Mouse (Mus musculus) G1E (cell line): ENCODE data around the gene Acr. TPM values are rescaled to one million over a fixed set of nuclear protein-coding genes. Genes with fewer than 3 reads are reported as not detected.

ENCODE experiments used
- ATAC-seq: 2 replicates; pipeline ENCODE4 v1.8.0; 2016; ENCODE audit warnings: mild to moderate bottlenecking; ENCODE audit not compliant: insufficient number of reproducible peaks, poor library complexity, low FRiP score, severe bottlenecking; ENCODE audit errors: extremely low read depth
- DNase-seq: peaks from one replicate; pipeline ENCODE4 v3.0.0; 2012; ENCODE audit warnings: low spot score
- H3K27me3 ChIP-seq: 2 replicates; pipeline ENCODE4 v1.6.1; 2012; ENCODE audit warnings: mild to moderate bottlenecking, low read length, inconsistent platforms; ENCODE audit not compliant: insufficient read depth
- H3K36me3 ChIP-seq: replicated peaks from 2 replicates; pipeline ENCODE3; 2012; ENCODE audit warnings: mild to moderate bottlenecking, inconsistent platforms
- H3K4me1 ChIP-seq: 2 replicates; pipeline ENCODE4 v1.6.1; 2012; ENCODE audit warnings: low read depth, low read length, inconsistent platforms, mixed read lengths; ENCODE audit not compliant: insufficient read depth
- H3K4me3 ChIP-seq: 2 replicates; pipeline ENCODE4 v1.5.1; 2012; ENCODE audit warnings: low read depth, mild to moderate bottlenecking, inconsistent platforms, low read length, moderate library complexity, mixed read lengths
- H3K9me3 ChIP-seq: replicated peaks from 2 replicates; pipeline ENCODE4 v1.6.1; 2012; ENCODE audit warnings: inconsistent platforms
- CTCF ChIP-seq: IDR thresholded peaks from 2 replicates; pipeline ENCODE4 v1.5.1; 2012; ENCODE audit warnings: low read depth, low read length, inconsistent platforms, mixed read lengths
- GATA1 ChIP-seq: IDR thresholded peaks from 2 replicates; pipeline ENCODE4 v1.6.1; 2012; ENCODE audit warnings: borderline replicate concordance, low read length, inconsistent platforms, mixed read lengths
- GATA2 ChIP-seq: IDR thresholded peaks from 2 replicates; pipeline ENCODE4 v1.6.1; 2012; ENCODE audit warnings: low read depth, low read length, inconsistent platforms, borderline replicate concordance
- POLR2AphosphoS5 ChIP-seq: IDR thresholded peaks from 2 replicates; pipeline ENCODE4 v1.6.1; 2012; ENCODE audit warnings: low read depth, low read length, inconsistent platforms; ENCODE audit not compliant: insufficient replicate concordance
- TAL1 ChIP-seq: conservative IDR thresholded peaks from 2 replicates; pipeline ENCODE4 v1.6.1; 2012; ENCODE audit warnings: low read depth, low read length, inconsistent platforms, mixed read lengths
- polyA plus RNA-seq: library from polyadenylated mRNA; stranded (reverse); fragments of >175 nt; gene quantifications from 2 replicates; pipeline ENCODE4 v1.2.3, GENCODE M21; 2012
- total RNA-seq, 2 experiments: library from RNA; stranded (forward) in 1 of 2; stranded (reverse) in 1 of 2; fragments of 200-1000 nt in 1 of 2; fragments of >200 nt in 1 of 2; fragmentation: Nextera tagmentation in 1 of 2; gene quantifications; 2 replicates each; pipeline ENCODE4 v1.2.3; 2014 to 2017

The Acr gene
- total and polyA plus RNA-seq, 3 experiments, result not detected

DNA sequence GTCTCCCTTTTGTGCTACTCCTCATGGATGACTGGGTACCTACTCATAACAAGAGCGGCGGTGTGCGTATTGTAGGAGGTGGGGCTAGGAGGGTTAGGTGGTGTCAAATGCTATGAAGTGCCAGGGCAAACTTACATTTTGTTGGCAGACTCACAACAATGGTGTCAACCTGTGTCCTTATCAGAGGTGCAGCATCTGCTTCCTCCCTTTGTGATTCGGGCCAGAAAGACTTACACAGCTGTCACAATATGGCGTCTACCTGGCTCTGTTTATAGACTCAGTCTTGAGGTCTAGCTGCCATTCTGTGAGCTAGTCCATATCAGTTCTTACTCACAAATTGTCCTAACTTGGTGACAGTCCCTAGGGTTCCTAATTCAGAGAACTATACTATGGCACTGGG, 17.0 kb downstream of the Acr start:
- Histone ChIP-seq H3K4me3 (no peak overlapping the region), H3K4me1 (no peaks in the 10 kb centered on the region), H3K27me3 (no peaks in the 10 kb centered on the region), H3K9me3 (no peaks in the 10 kb centered on the region), H3K36me3 (peaks cover 33% of the 10 kb centered on the region)
- DNase-seq, result no peak
- ATAC-seq, result no peak
- TF ChIP-seq CTCF, result no peak

DNA sequence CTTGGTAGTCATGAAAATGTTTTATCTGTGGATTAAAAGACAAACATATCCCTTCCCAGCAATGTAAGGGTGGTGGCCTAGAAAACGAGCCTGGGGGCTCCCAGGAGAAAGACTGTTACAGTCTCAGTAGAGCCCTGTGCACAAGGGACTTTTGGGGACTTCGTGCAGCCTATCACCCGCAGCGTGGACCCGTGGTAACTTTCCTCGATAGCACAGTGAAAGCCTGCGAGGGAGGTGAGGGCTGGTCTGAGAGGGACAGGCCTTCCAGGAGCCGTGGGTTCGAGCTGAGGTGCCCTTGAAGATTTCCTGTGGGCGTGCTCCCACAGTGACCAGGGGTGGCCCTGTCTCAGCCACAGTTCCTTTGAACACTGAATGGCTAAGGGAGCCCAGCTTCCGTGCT, 17.5 kb downstream of the Acr start:
- DNase-seq (no peak), ATAC-seq (no peak)
- Histone ChIP-seq H3K4me3 (no peak overlapping the region), H3K36me3 (peaks cover 33% of the 10 kb centered on the region), H3K4me1 (0 out of 2 replicates have a peak, but pooled peaks cover 1% of the 10 kb centered on the region), H3K27me3 (no peaks in the 10 kb centered on the region), H3K9me3 (no peaks in the 10 kb centered on the region)
- TF ChIP-seq GATA1, result no peak
- TF ChIP-seq GATA2, result no peak

DNA sequence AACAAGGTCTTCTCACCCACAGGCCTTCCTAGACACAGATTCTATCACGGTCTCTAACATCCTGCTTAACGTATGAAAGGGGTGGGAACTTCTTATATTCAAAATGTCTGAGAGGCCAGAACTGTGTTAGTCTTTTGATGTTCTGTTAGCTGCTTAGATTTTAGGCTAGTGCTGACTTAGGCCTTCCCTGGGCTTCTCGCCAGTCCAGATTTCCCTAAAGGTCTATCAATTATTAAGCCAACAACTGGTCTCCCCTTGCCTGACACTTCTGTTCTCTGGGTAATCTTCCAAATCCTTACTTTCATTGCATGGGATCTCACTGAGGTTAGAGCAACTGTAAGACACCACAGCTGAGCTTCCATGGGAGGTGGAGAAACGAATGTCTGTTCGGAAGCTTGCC, 21.0 kb downstream of the Acr start:
- Histone ChIP-seq H3K36me3 (peaks cover 27% of the 10 kb centered on the region), H3K4me3 (no peak overlapping the region), H3K4me1 (peaks cover 15% of the 10 kb centered on the region), H3K27me3 (no peaks in the 10 kb centered on the region), H3K9me3 (no peaks in the 10 kb centered on the region)
- TF ChIP-seq CTCF (no peak), POLR2AphosphoS5 (no peak), GATA2 (no peak), TAL1 (no peak), GATA1 (no peak)
- DNase-seq, result no peak
- no peak for ATAC-seq

DNA sequence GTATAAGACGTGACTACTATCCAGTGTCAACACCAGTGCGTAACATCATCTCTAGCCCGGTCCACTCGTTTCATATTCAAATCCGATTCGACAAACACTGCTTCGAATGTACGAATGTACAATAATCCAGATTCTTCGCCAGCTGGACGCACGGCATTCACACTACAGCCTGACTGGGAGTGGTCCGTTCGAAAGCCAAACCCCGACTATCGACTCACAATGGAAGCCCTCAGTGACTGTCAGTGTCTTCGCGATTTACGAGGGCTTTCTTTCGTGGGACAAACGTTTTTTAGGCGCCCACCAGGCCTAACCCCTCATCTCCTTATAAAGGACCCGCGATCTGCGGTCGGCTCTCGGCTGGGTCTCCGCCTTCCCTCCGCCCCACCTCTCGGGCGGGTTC, 23.2 kb downstream of the Acr start:
- ATAC-seq, result no peak
- no peaks in the 10 kb centered on the region for H3K9me3 ChIP-seq
- H3K36me3 ChIP-seq, result peaks cover 22% of the 10 kb centered on the region
- peak; percentile 6 for DNase-seq
- TF ChIP-seq GATA2 (no peak), POLR2AphosphoS5 (no peak), TAL1 (no peak)
- H3K27me3 ChIP-seq, result peaks cover 2% of the 10 kb centered on the region; the same call in 1 of the 2 replicates
- peak overlapping the region; percentile 87 for H3K4me3 ChIP-seq
- H3K4me1 ChIP-seq, result peaks cover 15% of the 10 kb centered on the region

DNA sequence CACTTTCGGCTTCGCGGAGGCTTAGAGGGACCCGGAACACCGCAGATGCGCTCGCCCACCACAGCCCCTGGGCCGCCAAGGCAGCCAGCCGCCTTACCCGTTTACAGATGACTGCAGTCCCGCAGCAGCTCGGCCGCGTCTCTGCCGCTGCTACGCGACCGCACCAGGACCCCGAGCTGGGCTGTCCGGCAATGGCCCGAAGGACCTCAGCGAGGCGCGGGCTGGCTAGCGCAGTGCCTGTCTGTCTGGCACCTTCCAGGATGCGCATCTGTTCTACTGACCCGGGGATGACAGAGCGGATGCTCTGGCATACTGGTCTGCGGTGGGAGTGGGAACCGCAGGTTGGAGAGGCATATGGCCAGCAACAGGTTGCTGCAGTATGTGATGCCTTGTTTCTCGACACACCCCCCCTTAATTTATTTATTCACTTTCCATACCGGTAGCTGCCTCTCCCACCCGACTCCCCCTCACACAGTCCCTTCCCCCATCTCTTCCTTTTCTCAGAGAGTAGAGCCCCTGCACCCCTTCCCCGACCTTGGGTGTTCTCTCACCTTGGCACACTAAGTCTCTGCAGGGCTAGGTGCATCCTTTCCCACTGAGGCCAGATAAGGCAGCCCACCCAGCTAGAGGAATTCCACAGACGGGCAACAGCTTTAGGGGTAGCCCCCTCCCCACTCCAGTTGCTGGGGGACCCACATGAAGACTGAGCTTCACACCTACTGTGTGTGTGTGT, 23.8 kb downstream of the Acr start, which contains the start of gene Rabl2:
Gene Rabl2 (minus strand): TSS at position 201 of the 733 bp plus-strand sequence.
- TF ChIP-seq TAL1, result no peak
- no peak for TF ChIP-seq CTCF
- no peak for TF ChIP-seq POLR2AphosphoS5
- no peak for TF ChIP-seq GATA1
- no peak for TF ChIP-seq GATA2
- H3K4me1 ChIP-seq, result peaks cover 15% of the 10 kb centered on the region
- H3K36me3 ChIP-seq, result peaks cover 18% of the 10 kb centered on the region
- ATAC-seq (peak; percentile 96), DNase-seq (peak; percentile 77)
- peaks cover 4% of the 10 kb centered on the region; the same call in 1 of the 2 replicates for H3K27me3 ChIP-seq
- peak within 1 kb of the TSS; percentile 87 for H3K4me3 ChIP-seq
- no peaks in the 10 kb centered on the region for H3K9me3 ChIP-seq

DNA sequence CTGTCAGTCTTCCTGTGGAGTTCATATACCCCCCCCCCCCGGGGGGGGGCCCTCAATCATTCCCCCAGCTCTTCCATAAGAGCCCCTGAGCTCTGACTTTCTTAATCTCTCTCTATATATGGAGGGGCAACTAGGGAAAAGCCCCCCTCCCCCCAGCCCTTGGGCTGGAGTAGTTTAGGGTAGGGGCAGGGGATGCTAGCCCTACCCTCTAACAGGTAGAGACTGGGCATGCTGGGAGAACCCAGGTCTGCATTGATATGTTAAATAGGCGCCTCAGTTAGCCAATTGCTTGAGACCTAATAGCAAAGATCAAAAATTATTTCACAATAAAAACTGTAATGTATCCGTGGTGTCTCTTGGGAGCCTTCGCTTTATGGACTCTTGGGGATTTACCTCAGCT, 24.4 kb downstream of the Acr start:
- Histone ChIP-seq H3K36me3 (peaks cover 12% of the 10 kb centered on the region), H3K4me1 (peaks cover 15% of the 10 kb centered on the region), H3K4me3 (no peak overlapping the region; the same call in 1 of the 2 replicates), H3K27me3 (peaks cover 4% of the 10 kb centered on the region; the same call in 1 of the 2 replicates), H3K9me3 (no peaks in the 10 kb centered on the region)
- ATAC-seq (no peak), DNase-seq (no peak)
- TF ChIP-seq TAL1 (no peak), GATA2 (no peak), POLR2AphosphoS5 (no peak), CTCF (no peak), GATA1 (no peak)

DNA sequence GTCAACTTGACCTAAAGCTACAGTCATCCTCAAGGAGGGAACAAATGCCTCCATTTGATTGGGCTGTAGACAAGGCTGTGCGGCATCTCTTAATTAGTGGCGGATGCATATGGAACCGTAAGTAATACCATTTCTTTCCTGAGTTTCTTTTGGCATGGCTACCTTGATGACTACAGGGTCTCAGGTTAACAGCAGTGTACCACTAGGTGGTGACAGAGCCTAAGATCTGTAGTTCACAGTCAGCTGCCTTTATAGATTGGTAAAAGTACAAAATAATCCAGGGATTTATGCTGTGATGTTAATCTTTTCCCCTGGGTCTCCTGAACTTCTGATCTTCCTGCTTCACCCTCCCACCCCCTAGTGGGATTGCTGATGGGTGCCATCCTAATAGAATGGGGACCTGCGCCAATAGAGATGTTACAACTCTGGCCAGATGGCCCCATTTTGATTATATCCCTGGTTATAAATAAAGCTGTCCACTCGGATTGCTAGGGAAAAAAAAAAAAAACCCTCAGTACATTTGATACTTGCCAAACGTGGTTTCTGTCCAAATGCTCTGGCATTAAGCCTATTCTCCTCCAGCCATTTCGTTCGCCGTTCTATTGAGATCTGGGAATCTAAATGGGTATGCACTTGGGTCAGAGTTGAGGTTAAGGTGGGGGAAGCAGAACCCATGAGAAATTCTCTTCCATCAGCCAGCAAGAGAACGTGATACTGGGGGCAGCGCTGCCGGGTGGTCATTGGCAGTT, 37.9 kb downstream of the Acr start:
- Histone ChIP-seq H3K4me3 (no peak overlapping the region), H3K9me3 (no peaks in the 10 kb centered on the region), H3K36me3 (no peaks in the 10 kb centered on the region), H3K4me1 (no peaks in the 10 kb centered on the region), H3K27me3 (no peaks in the 10 kb centered on the region)
- no peak for DNase-seq
- ATAC-seq, result no peak
- TF ChIP-seq CTCF, result no peak
- TF ChIP-seq GATA2, result no peak
- TF ChIP-seq GATA1, result no peak
- no peak for TF ChIP-seq TAL1
- no peak for TF ChIP-seq POLR2AphosphoS5
